Mouse (Mus musculus) embryonic facial prominence, embryonic 13.5 days (tissue): ENCODE measurements around the gene Cst6. TPM values are rescaled to one million over a fixed set of nuclear protein-coding genes. Genes with fewer than 3 reads are reported as not detected.

Experiments used
- ATAC-seq: fragments of 200-750 bp; cut with Nextera tagmentation; 2 replicates; pipeline ENCODE4 v1.8.0; 2017; ENCODE audit warnings: low read depth; ENCODE audit not compliant: insufficient number of reproducible peaks, insufficient read depth, low FRiP score, low TSS enrichment
- H3K27ac ChIP-seq: fragments of 300-500 bp; sonication (generic); 2 replicates; pipeline ENCODE4 v1.5.1; 2015; ENCODE audit warnings: moderate library complexity, mild to moderate bottlenecking, inconsistent platforms
- H3K27me3 ChIP-seq: fragments of 300-500 bp; sonication (generic); 2 replicates; pipeline ENCODE4 v1.6.1; 2015; ENCODE audit warnings: mild to moderate bottlenecking, inconsistent platforms
- H3K36me3 ChIP-seq: fragments of 300-500 bp; sonication (generic); 2 replicates; pipeline ENCODE4 v1.6.1; 2015; ENCODE audit warnings: mild to moderate bottlenecking, inconsistent platforms
- H3K4me1 ChIP-seq: fragments of 300-500 bp; sonication (generic); 2 replicates; pipeline ENCODE4 v1.6.1; 2015; ENCODE audit warnings: inconsistent platforms
- H3K4me2 ChIP-seq: fragments of 300-500 bp; sonication (generic); 2 replicates; pipeline ENCODE4 v1.6.1; 2015; ENCODE audit warnings: moderate library complexity, mild to moderate bottlenecking, inconsistent platforms
- H3K4me3 ChIP-seq: fragments of 300-500 bp; sonication (generic); 2 replicates; pipeline ENCODE4 v1.5.1; 2015; ENCODE audit warnings: mild to moderate bottlenecking, inconsistent platforms
- H3K9ac ChIP-seq: fragments of 300-500 bp; sonication (generic); 2 replicates; pipeline ENCODE4 v1.6.1; 2015; ENCODE audit warnings: mild to moderate bottlenecking, inconsistent platforms
- H3K9me3 ChIP-seq: fragments of 300-500 bp; sonication (generic); 2 replicates; pipeline ENCODE4 v1.6.1; 2016; ENCODE audit warnings: inconsistent platforms
- WGBS: fragments of 180-500 bp; shearing (Covaris S2); methylation state at CpG from one replicate; pipeline ENCODE4 v1.1.7; 2015; ENCODE audit warnings: mixed read lengths; 5-methylcytosine and 5-hydroxymethylcytosine counted together
- polyA plus RNA-seq: library from polyadenylated mRNA; unstranded; fragments of >200 nt; fragmentation: Nextera tagmentation; extraction: Ambion mirVana; gene quantifications from 2 replicates; pipeline ENCODE4 v1.2.1, GENCODE M21; 2015

Cst6 gene
- polyA plus RNA-seq, 1 experiment from 2014 or later = 3.6 TPM

DNA sequence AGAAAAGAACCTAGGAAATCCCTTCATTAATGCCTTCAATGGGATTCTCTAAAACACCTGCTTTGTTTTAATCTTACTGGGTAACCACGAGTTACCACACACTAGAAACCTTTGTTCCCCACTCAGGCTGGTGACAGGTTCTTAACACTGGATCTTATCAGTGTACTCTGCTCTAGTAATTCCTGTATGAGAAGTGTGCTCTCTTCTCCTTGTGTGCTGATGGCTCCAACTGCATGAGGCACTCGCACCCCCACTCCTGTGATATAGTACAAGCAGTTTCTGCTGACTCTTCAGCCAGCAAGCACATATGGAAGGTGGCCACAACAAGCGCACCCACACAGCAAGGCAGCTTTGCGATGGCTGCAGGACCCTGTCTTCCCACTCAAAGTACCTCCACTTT is 24.8 kb upstream of the Cst6 start:
- Histone ChIP-seq H3K27ac (no peak overlapping the region), H3K4me3 (no peak overlapping the region), H3K36me3 (peaks cover 76% of the 10 kb centered on the region), H3K9ac (no peak overlapping the region), H3K4me2 (no peak overlapping the region), H3K27me3 (no peaks in the 10 kb centered on the region), H3K4me1 (no peaks in the 10 kb centered on the region), H3K9me3 (no peaks in the 10 kb centered on the region)
- no peak for ATAC-seq
- WGBS = 84% methylated on average over 4 of the region's 4 CpGs

GRCm38 (mm10) chr19:5372724-5373123 is 23.4 kb upstream of the Cst6 start:
- Histone ChIP-seq H3K9ac (no peak overlapping the region), H3K27me3 (no peaks in the 10 kb centered on the region), H3K36me3 (peaks cover 72% of the 10 kb centered on the region), H3K4me2 (no peak overlapping the region), H3K4me3 (no peak overlapping the region), H3K9me3 (no peaks in the 10 kb centered on the region), H3K4me1 (peaks cover 9% of the 10 kb centered on the region), H3K27ac (no peak overlapping the region)
- WGBS = 92% methylated on average over 7 of the region's 7 CpGs
- ATAC-seq = no peak

GRCm38 (mm10) chr19:5370932-5371331 is 21.6 kb upstream of the Cst6 start:
- Histone ChIP-seq H3K9me3 (no peaks in the 10 kb centered on the region), H3K36me3 (peaks cover 63% of the 10 kb centered on the region), H3K4me1 (peaks cover 14% of the 10 kb centered on the region), H3K27me3 (no peaks in the 10 kb centered on the region), H3K4me2 (no peak overlapping the region), H3K4me3 (no peak overlapping the region), H3K27ac (no peak overlapping the region), H3K9ac (no peak overlapping the region)
- no peak for ATAC-seq
- 84% methylated on average over 3 of the region's 3 CpGs for WGBS

DNA sequence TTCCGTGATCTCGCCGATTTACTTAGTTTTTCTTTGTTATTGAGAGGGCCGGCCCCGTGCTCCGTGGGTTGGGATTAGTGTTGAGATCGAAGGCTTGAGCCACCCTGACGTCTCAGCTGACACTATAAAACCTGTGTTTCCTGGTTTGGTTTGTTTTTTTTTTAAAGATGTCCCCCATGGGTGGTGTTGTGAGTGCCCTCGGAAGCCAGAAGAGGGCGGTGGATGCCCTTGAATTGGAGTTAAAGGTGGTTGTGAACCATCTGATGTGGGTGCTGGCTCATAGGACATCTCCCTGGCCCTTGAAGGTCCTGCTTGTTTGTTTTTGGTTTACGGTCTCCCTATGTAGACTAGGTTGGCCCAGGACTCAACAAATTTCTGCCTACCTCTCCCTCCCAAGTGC is 18.1 kb upstream of the Cst6 start:
- peaks cover 65% of the 10 kb centered on the region for H3K36me3 ChIP-seq

GRCm38 (mm10) chr19:5367053-5367359 is 17.6 kb upstream of the Cst6 start, which contains the start of gene Banf1:
Gene Banf1, minus strand, starts transcription at chr19:5367168.
- under 1% methylated on average over 33 of the region's 33 CpGs for WGBS
- no peaks in the 10 kb centered on the region for H3K27me3 ChIP-seq
- no peak for ATAC-seq
- H3K27ac ChIP-seq = peak within 1 kb of the TSS; percentile 97
- peaks cover 19% of the 10 kb centered on the region for H3K4me1 ChIP-seq
- H3K36me3 ChIP-seq = peaks cover 61% of the 10 kb centered on the region
- peak within 1 kb of the TSS; percentile 89 for H3K9ac ChIP-seq
- no peaks in the 10 kb centered on the region for H3K9me3 ChIP-seq
- peak within 1 kb of the TSS; percentile 97 for H3K4me3 ChIP-seq
- peak within 1 kb of the TSS; percentile 87 for H3K4me2 ChIP-seq

More for the DNA sequence above, 18.1 kb upstream of the Cst6 start:
- 9% methylated on average over 11 of the region's 11 CpGs for WGBS
- ATAC-seq = no peak
- Histone ChIP-seq H3K9me3 (no peaks in the 10 kb centered on the region), H3K4me1 (peaks cover 19% of the 10 kb centered on the region), H3K27ac (peak overlapping the region; percentile 97), H3K4me2 (peak overlapping the region; percentile 87), H3K27me3 (no peaks in the 10 kb centered on the region), H3K4me3 (peak overlapping the region; percentile 97), H3K9ac (peak overlapping the region; percentile 89)

DNA sequence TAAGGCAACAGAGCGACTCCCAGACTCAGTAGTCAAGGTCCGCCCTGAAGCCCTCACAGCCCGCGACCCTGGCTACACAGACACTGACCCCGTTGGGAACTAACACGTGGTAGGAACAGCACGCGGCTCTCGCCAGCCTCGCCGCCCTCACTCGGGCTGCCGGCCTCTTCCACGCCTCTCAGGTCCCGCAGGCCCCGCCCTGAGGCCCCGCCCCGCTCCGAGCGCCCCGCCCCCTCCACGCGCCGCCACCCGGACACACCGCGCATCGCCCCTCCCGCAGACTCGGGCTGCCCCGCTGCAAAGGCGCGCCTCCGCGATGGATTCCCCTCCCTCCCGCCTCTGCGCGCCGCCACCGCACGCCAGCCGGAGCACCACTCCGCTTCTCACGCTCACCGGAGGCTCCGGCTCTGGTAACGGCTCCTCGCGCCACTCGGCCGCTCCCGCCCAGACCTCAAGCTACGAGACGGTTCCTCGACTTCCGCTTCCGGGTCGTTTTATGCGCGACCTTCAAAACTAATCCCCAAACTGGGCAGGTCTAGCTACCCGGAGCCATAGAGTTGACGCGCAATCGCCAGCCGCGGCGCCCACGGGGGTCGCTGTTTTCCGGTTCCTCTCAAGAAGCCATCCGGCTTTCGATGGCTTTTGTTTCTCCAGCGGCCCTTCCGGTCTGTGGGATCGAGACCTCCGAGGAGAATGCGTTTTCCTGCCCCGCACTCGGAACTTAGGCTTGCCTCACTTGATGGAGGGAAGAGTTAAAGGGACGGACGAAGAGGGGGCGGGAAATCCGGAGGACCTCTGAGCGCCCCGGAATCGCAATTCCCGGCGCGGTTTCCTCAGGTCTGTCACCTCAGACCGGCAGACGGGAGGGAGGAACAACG is 17.0 kb upstream of the Cst6 start, which contains the start of gene Eif1ad:
Eif1ad (plus strand) TSS at position 567 of the 878 bp plus-strand sequence.
- Histone ChIP-seq H3K4me1 (peaks cover 19% of the 10 kb centered on the region), H3K36me3 (peaks cover 55% of the 10 kb centered on the region), H3K4me3 (peak within 1 kb of the TSS; percentile 97), H3K27ac (peak within 1 kb of the TSS; percentile 97), H3K27me3 (no peaks in the 10 kb centered on the region), H3K9me3 (no peaks in the 10 kb centered on the region), H3K9ac (peak within 1 kb of the TSS; percentile 89), H3K4me2 (peak within 1 kb of the TSS; percentile 87)
- WGBS = under 1% methylated on average over 87 of the region's 92 CpGs
- peak; percentile 91 for ATAC-seq

- H3K27me3 ChIP-seq = no peaks in the 10 kb centered on the region
- H3K36me3 ChIP-seq = peaks cover 51% of the 10 kb centered on the region
- WGBS = 19% methylated on average over 11 of the region's 11 CpGs
- H3K4me3 ChIP-seq = peak overlapping the region; percentile 97
- peak overlapping the region; percentile 97 for H3K27ac ChIP-seq
- peak overlapping the region; percentile 87 for H3K4me2 ChIP-seq
- H3K9ac ChIP-seq = peak overlapping the region; percentile 89
- peaks cover 19% of the 10 kb centered on the region for H3K4me1 ChIP-seq
- no peaks in the 10 kb centered on the region for H3K9me3 ChIP-seq
- ATAC-seq = no peak
These were observed 16.4 kb upstream of the Cst6 start for GRCm38 (mm10) chr19:5365751-5366150.

DNA sequence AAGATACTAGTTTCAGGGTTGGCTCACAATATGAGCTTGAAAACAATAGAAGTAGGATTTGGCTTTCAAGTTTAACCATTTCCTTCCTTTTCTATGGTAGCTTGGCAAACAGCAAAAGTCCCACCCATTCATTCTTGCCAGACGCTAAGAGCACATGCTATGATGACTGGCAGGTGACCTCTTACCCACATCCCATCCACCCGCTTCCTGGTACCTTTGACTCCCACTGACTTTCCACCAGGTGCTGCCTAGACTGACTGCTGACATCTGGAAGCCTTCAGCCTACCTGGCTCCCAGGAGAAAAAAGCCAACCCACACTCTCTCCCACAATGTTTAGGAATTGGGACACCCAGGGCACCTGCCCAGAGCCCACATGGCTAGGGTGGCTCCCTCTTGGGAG is 14.8 kb upstream of the Cst6 start:
- Histone ChIP-seq H3K27me3 (no peaks in the 10 kb centered on the region), H3K4me1 (peaks cover 19% of the 10 kb centered on the region), H3K9ac (no peak overlapping the region), H3K36me3 (peaks cover 35% of the 10 kb centered on the region), H3K4me2 (no peak overlapping the region), H3K4me3 (no peak overlapping the region), H3K27ac (no peak overlapping the region), H3K9me3 (no peaks in the 10 kb centered on the region)
- ATAC-seq = no peak
- WGBS = 91% methylated on average over 2 of the region's 2 CpGs

- H3K27ac ChIP-seq = no peak overlapping the region
- no peak overlapping the region for H3K9ac ChIP-seq
- WGBS = 84% methylated on average over 2 of the region's 2 CpGs
- H3K36me3 ChIP-seq = peaks cover 25% of the 10 kb centered on the region
- H3K4me2 ChIP-seq = no peak overlapping the region
- no peaks in the 10 kb centered on the region for H3K27me3 ChIP-seq
- no peaks in the 10 kb centered on the region for H3K9me3 ChIP-seq
- no peak for ATAC-seq
- no peak overlapping the region for H3K4me3 ChIP-seq
- H3K4me1 ChIP-seq = peaks cover 6% of the 10 kb centered on the region
These were observed 12.8 kb upstream of the Cst6 start for GRCm38 (mm10) chr19:5362186-5362585.

GRCm38 (mm10) chr19:5356080-5356479 is 6.7 kb upstream of the Cst6 start:
- Histone ChIP-seq H3K9me3 (no peaks in the 10 kb centered on the region), H3K27me3 (no peaks in the 10 kb centered on the region), H3K9ac (no peak overlapping the region), H3K27ac (no peak overlapping the region), H3K4me3 (no peak overlapping the region), H3K4me2 (no peak overlapping the region), H3K36me3 (no peaks in the 10 kb centered on the region), H3K4me1 (no peaks in the 10 kb centered on the region)
- WGBS = no CpG with 5 or more reads among the region's 1 CpGs
- no peak for ATAC-seq

GRCm38 (mm10) chr19:5353609-5354008 is 4.2 kb upstream of the Cst6 start:
- H3K9me3 ChIP-seq = no peaks in the 10 kb centered on the region
- no peak overlapping the region for H3K27ac ChIP-seq
- no peak overlapping the region for H3K4me3 ChIP-seq
- H3K4me2 ChIP-seq = no peak overlapping the region
- H3K36me3 ChIP-seq = no peaks in the 10 kb centered on the region
- H3K27me3 ChIP-seq = peaks cover 6% of the 10 kb centered on the region
- 70% methylated on average over 2 of the region's 2 CpGs for WGBS
- 0 out of 2 replicates have a peak overlapping the region, but pooled peaks have one; percentile 16 for H3K9ac ChIP-seq
- H3K4me1 ChIP-seq = peaks cover 6% of the 10 kb centered on the region; the same call in 1 of the 2 replicates
- no peak for ATAC-seq
